Comparison of ENCODE assay signal across 8 mouse cellular contexts in genomic region chr7:34387784-34388444, GRCm38 (mm10). TPM values are rescaled to one million over a fixed set of nuclear protein-coding genes. Genes with fewer than 3 reads are reported as not detected.
DNase-seq lines count a peak whose midpoint lies in the region; ATAC-seq lines count a peak whose summit lies in the region.

No protein-coding gene starts in this region.

- peaks cover 28% of the 10 kb centered on the region for H3K4me1 ChIP-seq in lung, embryonic 16.5 days (replicated peaks; ENCODE audit: control insufficient read depth, insufficient read depth, low read length)
- peaks cover 35% of the 10 kb centered on the region for H3K4me1 ChIP-seq in forebrain, embryonic 16.5 days (replicated peaks; ENCODE audit: control insufficient read depth, insufficient read depth, low read length)
- H3K4me1 ChIP-seq in stomach, embryonic 16.5 days (ENCODE audit: control insufficient read depth, insufficient read depth, low read length): peaks cover 27% of the 10 kb centered on the region

- no peaks in the 10 kb centered on the region for H3K27me3 ChIP-seq in lung, embryonic 16.5 days (ENCODE audit: control insufficient read depth, insufficient read depth, low read depth, low read length)
- no peaks in the 10 kb centered on the region for H3K27me3 ChIP-seq in forebrain, embryonic 16.5 days (replicated peaks; ENCODE audit: control insufficient read depth, insufficient read depth, low read length)
- no peaks in the 10 kb centered on the region for H3K27me3 ChIP-seq in stomach, embryonic 16.5 days (ENCODE audit: control insufficient read depth, insufficient read depth, low read length)

- no peaks in the 10 kb centered on the region for H3K9me3 ChIP-seq in lung, embryonic 16.5 days (ENCODE audit: control insufficient read depth, low read length)
- no peaks in the 10 kb centered on the region for H3K9me3 ChIP-seq in forebrain, embryonic 16.5 days (ENCODE audit: control insufficient read depth, low read length)
- H3K9me3 ChIP-seq in stomach, embryonic 16.5 days (replicated peaks; ENCODE audit: control insufficient read depth, low read length): no peaks in the 10 kb centered on the region

- under 1% methylated on average over 5 of the region's 5 CpGs for WGBS in lung, embryonic 16.5 days
- 1% methylated on average over 5 of the region's 5 CpGs for WGBS in forebrain, embryonic 16.5 days
- 2% methylated on average over 5 of the region's 5 CpGs for WGBS in stomach, embryonic 16.5 days

- H3K36me3 ChIP-seq in lung, embryonic 16.5 days (ENCODE audit: control insufficient read depth, insufficient read depth, low read length): no peaks in the 10 kb centered on the region
- no peaks in the 10 kb centered on the region for H3K36me3 ChIP-seq in forebrain, embryonic 16.5 days (ENCODE audit: control insufficient read depth, insufficient read depth)
- H3K36me3 ChIP-seq in stomach, embryonic 16.5 days (ENCODE audit: control insufficient read depth, insufficient read depth, low read length): no peaks in the 10 kb centered on the region

- peak overlapping the region; percentile 89 for H3K4me2 ChIP-seq in lung, embryonic 16.5 days (ENCODE audit: low read depth, low read length)
- peak overlapping the region; percentile 90 for H3K4me2 ChIP-seq in forebrain, embryonic 16.5 days (ENCODE audit: low read length)
- H3K4me2 ChIP-seq in stomach, embryonic 16.5 days (ENCODE audit: low read depth, low read length): peak overlapping the region; percentile 82

- no peak for DNase-seq in lung, postnatal 14 days
- DNase-seq in adipocyte (ENCODE audit: low spot score) (peak; percentile 22), liver (peak; percentile 20)
- no peak for DNase-seq in frontal cortex, postnatal 10 days (ENCODE audit: low spot score in 2 of 2)
- no peak for DNase-seq in layer of hippocampus, adult 8-10 months (ENCODE audit: low spot score in 2 of 2)

- ATAC-seq in lung, embryonic 16.5 days (ENCODE audit: low read depth): no peak
- no peak for ATAC-seq in forebrain, embryonic 16.5 days
- no peak for ATAC-seq in stomach, embryonic 16.5 days (ENCODE audit: insufficient read depth, low FRiP score)

- peak overlapping the region; percentile 99 for H3K9ac ChIP-seq in lung, embryonic 16.5 days (ENCODE audit: low read length)
- peak overlapping the region; percentile 98 for H3K9ac ChIP-seq in forebrain, embryonic 16.5 days (replicated peaks; ENCODE audit: low read depth, low read length)
- peak overlapping the region; percentile 100 for H3K9ac ChIP-seq in stomach, embryonic 16.5 days (ENCODE audit: low read length)

- H3K4me3 ChIP-seq in lung, embryonic 16.5 days (ENCODE audit: low read length): peak overlapping the region; percentile 94
- peak overlapping the region; percentile 93 for H3K4me3 ChIP-seq in forebrain, embryonic 16.5 days (replicated peaks; ENCODE audit: low read length)
- H3K4me3 ChIP-seq in stomach, embryonic 16.5 days (replicated peaks; ENCODE audit: low read length): peak overlapping the region; percentile 95

- 0 out of 2 replicates have a peak overlapping the region, but pooled peaks have one; percentile 36 for H3K27ac ChIP-seq in lung, embryonic 16.5 days (ENCODE audit: low read length)
- no peak overlapping the region for H3K27ac ChIP-seq in forebrain, embryonic 16.5 days (ENCODE audit: low read length)
- peak overlapping the region; percentile 99 for H3K27ac ChIP-seq in stomach, embryonic 16.5 days (ENCODE audit: low read length)

RNA-seq across cellular contexts. Expression of gene Lsm14a, which starts 5.2 kb away (rescaled TPM):
- polyA plus RNA-seq in lung, embryonic 16.5 days (2015; fragmentation: Nextera tagmentation; extraction: Ambion mirVana): 88.7 and 92.0 TPM in 2 replicates
- polyA plus RNA-seq in forebrain, embryonic 16.5 days (2015; fragmentation: Nextera tagmentation; extraction: Ambion mirVana): 71.0 and 76.3 TPM in 2 replicates
- 69.1 and 76.1 TPM in 2 replicates for polyA plus RNA-seq in stomach, embryonic 16.5 days (2015; fragmentation: Nextera tagmentation; extraction: Ambion mirVana)
- total RNA-seq in layer of hippocampus, adult 8-10 months (2022): 10 to 100 TPM; 80.6 to 95.3 (median 90.6) TPM

Comparison
In these comparisons a context has a peak if more than half of its experiments do, and no peak if none do; other contexts are left out.
1. DNase-seq: peak in adipocyte (single experiment) and liver (single experiment); none in lung, postnatal 14 days (single experiment), frontal cortex, postnatal 10 days (0 of 2) and layer of hippocampus, adult 8-10 months (0 of 2).
2. Peak in every context shown above with its lines, with median percentiles within 50 percentile points of each other: H3K4me2 ChIP-seq, H3K4me3 ChIP-seq and H3K9ac ChIP-seq.